Mouse (Mus musculus) liver, embryonic 11.5 days (tissue): ENCODE results near the gene Slc25a36. TPM values are rescaled to one million over a fixed set of nuclear protein-coding genes. Genes with fewer than 3 reads are reported as not detected.

ENCODE experiments used
- ATAC-seq: fragments of 200-750 bp; cut with Nextera tagmentation; replicated peaks from 2 replicates; pipeline ENCODE4 v1.8.0; 2017; ENCODE audit warnings: moderate number of reproducible peaks, mild to moderate bottlenecking, moderate TSS enrichment, moderate library complexity; ENCODE audit not compliant: low FRiP score
- DNase-seq: peaks from one replicate; pipeline ENCODE4 v3.0.0-alpha.2; 2017; ENCODE audit warnings: low spot score
- H3K27ac ChIP-seq: fragments of 300-500 bp; sonication (generic); 2 replicates; pipeline ENCODE4 v1.5.1; 2014; ENCODE audit warnings: mild to moderate bottlenecking, low read depth, low read length, control low read depth
- H3K27me3 ChIP-seq: fragments of 300-500 bp; sonication (generic); replicated peaks from 2 replicates; pipeline ENCODE4 v1.6.1; 2014; ENCODE audit warnings: low read length, mixed read lengths; ENCODE audit not compliant: control insufficient read depth, insufficient read depth
- H3K36me3 ChIP-seq: fragments of 300-500 bp; sonication (generic); 2 replicates; pipeline ENCODE4 v1.6.1; 2014; ENCODE audit warnings: mild to moderate bottlenecking, low read length, moderate library complexity, mixed read lengths; ENCODE audit not compliant: control insufficient read depth, insufficient read depth
- H3K4me1 ChIP-seq: fragments of 300-500 bp; sonication (generic); replicated peaks from 2 replicates; pipeline ENCODE4 v1.6.1; 2014; ENCODE audit warnings: low read length, mixed read lengths; ENCODE audit not compliant: control insufficient read depth, insufficient read depth
- H3K4me2 ChIP-seq: fragments of 300-500 bp; sonication (generic); 2 replicates; pipeline ENCODE4 v1.6.1; 2014; ENCODE audit warnings: mild to moderate bottlenecking, control low read depth, moderate library complexity
- H3K4me3 ChIP-seq: fragments of 300-500 bp; sonication (generic); 2 replicates; pipeline ENCODE4 v1.5.1; 2014; ENCODE audit warnings: low read depth, low read length, control low read depth
- H3K9ac ChIP-seq: fragments of 300-500 bp; sonication (generic); 2 replicates; pipeline ENCODE4 v1.6.1; 2014; ENCODE audit warnings: low read depth, low read length, control low read depth
- H3K9me3 ChIP-seq: fragments of 300-500 bp; sonication (generic); 2 replicates; pipeline ENCODE4 v1.6.1; 2016; ENCODE audit warnings: low read length, inconsistent platforms, mixed read lengths; ENCODE audit not compliant: control insufficient read depth
- WGBS: fragments of 180-500 bp; shearing (Covaris S2); extraction: QIAGEN DNeasy Blood & Tissue Kit; methylation state at CpG from one replicate; pipeline ENCODE4 v1.1.7; 2014; 5-methylcytosine and 5-hydroxymethylcytosine counted together
- polyA plus RNA-seq: library from polyadenylated mRNA; unstranded; fragments of >200 nt; fragmentation: Nextera tagmentation; extraction: Ambion mirVana; gene quantifications from 2 replicates; pipeline ENCODE4 v1.2.1, GENCODE M21; 2014

Gene Slc25a36
- polyA plus RNA-seq, 1 experiment from 2014 or later = 37.2 TPM

- Histone ChIP-seq H3K4me1 (no peaks in the 10 kb centered on the region), H3K27ac (no peak overlapping the region), H3K4me2 (no peak overlapping the region), H3K36me3 (no peaks in the 10 kb centered on the region), H3K9me3 (no peaks in the 10 kb centered on the region), H3K27me3 (peaks cover 4% of the 10 kb centered on the region; the same call in 1 of the 2 replicates), H3K4me3 (no peak overlapping the region), H3K9ac (no peak overlapping the region)
- no peak for ATAC-seq
- WGBS = 54% methylated on average over 2 of the region's 2 CpGs
- no peak for DNase-seq
Measured at GRCm38 (mm10) chr9:97141723-97142122, 30.8 kb upstream of the Slc25a36 start.

- WGBS = 74% methylated on average over 10 of the region's 10 CpGs
- ATAC-seq = no peak
- Histone ChIP-seq H3K9ac (no peak overlapping the region), H3K27me3 (peaks cover 4% of the 10 kb centered on the region; the same call in 1 of the 2 replicates), H3K4me3 (no peak overlapping the region), H3K9me3 (no peaks in the 10 kb centered on the region), H3K4me2 (no peak overlapping the region), H3K4me1 (no peaks in the 10 kb centered on the region), H3K36me3 (no peaks in the 10 kb centered on the region), H3K27ac (no peak overlapping the region)
- no peak for DNase-seq
Measured at GRCm38 (mm10) chr9:97140145-97140932, 29.4 kb upstream of the Slc25a36 start.

- Histone ChIP-seq H3K9ac (no peak overlapping the region), H3K4me3 (no peak overlapping the region), H3K36me3 (no peaks in the 10 kb centered on the region), H3K4me2 (no peak overlapping the region), H3K27me3 (peaks cover 4% of the 10 kb centered on the region; the same call in 1 of the 2 replicates), H3K9me3 (no peaks in the 10 kb centered on the region), H3K27ac (no peak overlapping the region), H3K4me1 (no peaks in the 10 kb centered on the region)
- no peak for DNase-seq
- no peak for ATAC-seq
- WGBS = 77% methylated on average over 4 of the region's 4 CpGs
Measured at GRCm38 (mm10) chr9:97137678-97138077, 26.7 kb upstream of the Slc25a36 start.

- Histone ChIP-seq H3K9me3 (no peaks in the 10 kb centered on the region), H3K27ac (no peak overlapping the region), H3K9ac (no peak overlapping the region), H3K4me2 (no peak overlapping the region), H3K4me3 (no peak overlapping the region), H3K27me3 (no peaks in the 10 kb centered on the region), H3K4me1 (no peaks in the 10 kb centered on the region), H3K36me3 (no peaks in the 10 kb centered on the region)
- DNase-seq (no peak), ATAC-seq (no peak)
- 76% methylated on average over 4 of the region's 4 CpGs for WGBS
Measured at GRCm38 (mm10) chr9:97137116-97137515, 26.2 kb upstream of the Slc25a36 start.

- 82% methylated on average over 4 of the region's 4 CpGs for WGBS
- ATAC-seq = no peak
- H3K36me3 ChIP-seq = no peaks in the 10 kb centered on the region
- H3K27ac ChIP-seq = no peak overlapping the region
- H3K27me3 ChIP-seq = no peaks in the 10 kb centered on the region
- no peaks in the 10 kb centered on the region for H3K4me1 ChIP-seq
- no peak overlapping the region for H3K9ac ChIP-seq
- no peak overlapping the region for H3K4me2 ChIP-seq
- no peak overlapping the region for H3K4me3 ChIP-seq
- no peaks in the 10 kb centered on the region for H3K9me3 ChIP-seq
- DNase-seq = no peak
Measured at GRCm38 (mm10) chr9:97135866-97136265, 24.9 kb upstream of the Slc25a36 start.

- no peak for DNase-seq
- 51% methylated on average over 8 of the region's 8 CpGs for WGBS
- Histone ChIP-seq H3K27ac (no peak overlapping the region), H3K9ac (no peak overlapping the region), H3K4me1 (no peaks in the 10 kb centered on the region), H3K9me3 (no peaks in the 10 kb centered on the region), H3K27me3 (no peaks in the 10 kb centered on the region), H3K4me3 (no peak overlapping the region), H3K36me3 (no peaks in the 10 kb centered on the region), H3K4me2 (no peak overlapping the region)
- ATAC-seq = no peak
Measured at GRCm38 (mm10) chr9:97133178-97133577, 22.2 kb upstream of the Slc25a36 start.

GRCm38 (mm10) chr9:97130001-97130400, 19.0 kb upstream of the Slc25a36 start:
- H3K4me1 ChIP-seq = no peaks in the 10 kb centered on the region
- no peak for DNase-seq
- no peaks in the 10 kb centered on the region for H3K36me3 ChIP-seq
- H3K4me2 ChIP-seq = no peak overlapping the region
- no peak for ATAC-seq
- H3K27ac ChIP-seq = no peak overlapping the region
- H3K9me3 ChIP-seq = no peaks in the 10 kb centered on the region
- 82% methylated on average over 5 of the region's 5 CpGs for WGBS
- no peak overlapping the region for H3K9ac ChIP-seq
- no peaks in the 10 kb centered on the region for H3K27me3 ChIP-seq
- H3K4me3 ChIP-seq = no peak overlapping the region

GRCm38 (mm10) chr9:97123934-97124692, 13.2 kb upstream of the Slc25a36 start:
- DNase-seq = no peak
- Histone ChIP-seq H3K27me3 (peaks cover 2% of the 10 kb centered on the region; the same call in 1 of the 2 replicates), H3K36me3 (no peaks in the 10 kb centered on the region), H3K4me3 (no peak overlapping the region), H3K9me3 (no peaks in the 10 kb centered on the region), H3K4me2 (no peak overlapping the region), H3K9ac (no peak overlapping the region), H3K27ac (no peak overlapping the region), H3K4me1 (no peaks in the 10 kb centered on the region)
- WGBS = 57% methylated on average over 23 of the region's 23 CpGs
- no peak for ATAC-seq
